In genomic region chr16:38602989-38603804, GRCm38 (mm10) we compare ENCODE assay signal across 8 mouse cellular contexts. TPM values are rescaled to one million over a fixed set of nuclear protein-coding genes. Genes with fewer than 3 reads are reported as not detected.
DNase-seq lines count a peak whose midpoint lies in the region; ATAC-seq and TF ChIP-seq lines count a peak whose summit lies in the region.

No protein-coding gene starts in this region.

- dilution Hi-C loops in CH12.LX (cut with MboI; ENCODE audit: extremely low pct_ligation_motif_present, extremely low pct_unique_long_range_greater_than_20kb, low sequenced_read_pairs): no loop called here

- no peak overlapping the region for H3K4me3 ChIP-seq in hindbrain, embryonic 10.5 days
- no peak overlapping the region for H3K4me3 ChIP-seq in hindbrain, embryonic 12.5 days
- no peak overlapping the region for H3K4me3 ChIP-seq in CH12.LX (replicated peaks in 1 of 3; ENCODE audit: low read depth in 2 of 3, low read length in 2 of 3, poor library complexity in 1 of 3)

- DNase-seq in hindbrain, embryonic 10.5 days (ENCODE audit: low spot score): peak; percentile 13
- DNase-seq in CH12.LX (ENCODE audit: extremely low read depth): peak; percentile 63
- peak; percentile 17 to 45 for DNase-seq in cerebellum, adult 18-20 months
- DNase-seq in heart, adult 9 months (ENCODE audit: low spot score in 2 of 2): peak; percentile 67 to 71
- DNase-seq in layer of hippocampus, postnatal 36 days: peak; percentile 44 to 49
- DNase-seq in retina, postnatal 1 day: peak; percentile 41
- DNase-seq in kidney, adult 9 months: no peak

- no peak overlapping the region for H3K9ac ChIP-seq in hindbrain, embryonic 12.5 days
- no peak overlapping the region for H3K9ac ChIP-seq in CH12.LX (ENCODE audit: insufficient read depth, low read depth)

- ATAC-seq in hindbrain, embryonic 12.5 days (ENCODE audit: low FRiP score): no peak

- no peaks in the 10 kb centered on the region for H3K79me2 ChIP-seq in CH12.LX (replicated peaks; ENCODE audit: control insufficient read depth, extremely low read depth, insufficient read depth, poor library complexity, severe bottlenecking)

- H3K4me2 ChIP-seq in hindbrain, embryonic 12.5 days (replicated peaks): no peak overlapping the region
- H3K4me2 ChIP-seq in CH12.LX (ENCODE audit: insufficient read depth, low read depth, poor library complexity, severe bottlenecking): no peak overlapping the region

- no peak for TF ChIP-seq CTCF in CH12.LX (conservative IDR thresholded peaks at IDR 0.05 in 1 of 2, IDR thresholded peaks at IDR 0.05 in 1 of 2; ENCODE audit: low read depth in 2 of 2, low read length in 2 of 2)

- H3K9me3 ChIP-seq in hindbrain, embryonic 10.5 days: no peaks in the 10 kb centered on the region
- H3K9me3 ChIP-seq in hindbrain, embryonic 12.5 days (replicated peaks): no peaks in the 10 kb centered on the region
- no peaks in the 10 kb centered on the region for H3K9me3 ChIP-seq in CH12.LX (replicated peaks; ENCODE audit: low read length)

- TF ChIP-seq POLR2A in CH12.LX (IDR thresholded peaks at IDR 0.05; ENCODE audit: low read depth, low read length): peak; percentile 61

- H3K4me1 ChIP-seq in hindbrain, embryonic 10.5 days (replicated peaks): peaks cover 5% of the 10 kb centered on the region; the same call in 1 of the 2 replicates
- H3K4me1 ChIP-seq in hindbrain, embryonic 12.5 days: no peaks in the 10 kb centered on the region
- H3K4me1 ChIP-seq in CH12.LX (ENCODE audit: control insufficient read depth in 1 of 2, insufficient read depth in 2 of 2): peaks cover 0 to 13% of the 10 kb centered on the region in 2 experiments; a peak in 2 of 4 replicates

- in situ Hi-C loops in CH12.LX (cut with MboI; ENCODE audit: low pct_ligation_motif_present, low pct_unique_long_range_greater_than_20kb, low sequenced_read_pairs): no loop called here

- peak overlapping the region; percentile 31; the same call in 1 of the 2 replicates for H3K27ac ChIP-seq in hindbrain, embryonic 10.5 days
- no peak overlapping the region for H3K27ac ChIP-seq in hindbrain, embryonic 12.5 days
- H3K27ac ChIP-seq in CH12.LX (ENCODE audit: insufficient read depth, low read depth): no peak overlapping the region

- TF ChIP-seq EP300 in CH12.LX (IDR thresholded peaks at IDR 0.05; ENCODE audit: low read length): no peak

- TF ChIP-seq RAD21 in CH12.LX (IDR thresholded peaks at IDR 0.05; ENCODE audit: low read depth, low read length): no peak

- H3K36me3 ChIP-seq in hindbrain, embryonic 10.5 days: peaks cover 24% of the 10 kb centered on the region
- H3K36me3 ChIP-seq in hindbrain, embryonic 12.5 days: peaks cover 8% of the 10 kb centered on the region
- H3K36me3 ChIP-seq in CH12.LX (replicated peaks in 1 of 2; ENCODE audit: control insufficient read depth in 1 of 2, insufficient read depth in 1 of 2, low read length in 1 of 2): no peaks in the 10 kb centered on the region

- H3K27me3 ChIP-seq in hindbrain, embryonic 10.5 days (ENCODE audit: insufficient read depth, poor library complexity, severe bottlenecking): no peaks in the 10 kb centered on the region
- no peaks in the 10 kb centered on the region for H3K27me3 ChIP-seq in hindbrain, embryonic 12.5 days
- no peaks in the 10 kb centered on the region for H3K27me3 ChIP-seq in CH12.LX (replicated peaks)

- 48% methylated on average over 11 of the region's 11 CpGs for WGBS in hindbrain, embryonic 10.5 days
- 50% methylated on average over 11 of the region's 11 CpGs for WGBS in hindbrain, embryonic 12.5 days

TF ChIP-seq in CH12.LX, 34 proteins besides CTCF, POLR2A, EP300 and RAD21:
- TF ChIP-seq ZMIZ1 (IDR thresholded peaks at IDR 0.05; ENCODE audit: low read depth, low read length) (no peak), TCF12 (IDR thresholded peaks at IDR 0.05; ENCODE audit: low read depth, low read length) (peak; percentile 33; the same call in 1 of the 2 replicates), NELFE (IDR thresholded peaks at IDR 0.05; ENCODE audit: low read depth, low read length) (peak; percentile 13; the same call in 1 of the 2 replicates), TBP (conservative IDR thresholded peaks at IDR 0.05; ENCODE audit: low read depth, low read length) (peak; percentile 62; the same call in 1 of the 2 replicates), MXI1 (IDR thresholded peaks at IDR 0.05; ENCODE audit: low read depth, low read length) (0 out of 2 replicates have a peak, but pooled peaks have one; percentile 32), MAX (IDR thresholded peaks at IDR 0.05; ENCODE audit: low read length) (no peak), ELF1 (IDR thresholded peaks at IDR 0.05; ENCODE audit: low read depth, low read length) (peak; percentile 44), CHD2 (IDR thresholded peaks at IDR 0.05; ENCODE audit: low read length) (0 out of 2 replicates have a peak, but pooled peaks have one; percentile 11)

RNA-seq across cellular contexts. Expression of gene Tmem39a, which starts 44.7 kb away (rescaled TPM):
- polyA plus RNA-seq in hindbrain, embryonic 10.5 days (2016; fragmentation: Nextera tagmentation; extraction: Ambion mirVana): 69.4 and 92.4 TPM in 2 replicates
- polyA plus RNA-seq in hindbrain, embryonic 12.5 days (2016; fragmentation: Nextera tagmentation; extraction: Ambion mirVana): 65.3 and 67.4 TPM in 2 replicates
- total RNA-seq in CH12.LX (2012; rRNA removed) (61.9 and 66.5 TPM in 2 replicates), CH12.LX (2014; rRNA removed) (42.3 and 52.3 TPM in 2 replicates)
- 120 and 137 TPM in 2 replicates for polyA plus RNA-seq in CH12.LX (2012; ENCODE audit: insufficient read length, low read depth)
- 10 to 100 TPM; 26.5 to 30.7 TPM for total RNA-seq in layer of hippocampus, postnatal 36 days (2021)

RNA-seq across cellular contexts. Expression of gene Poglut1, which starts 53.1 kb away (rescaled TPM):
- 61.3 and 66.9 TPM in 2 replicates for polyA plus RNA-seq in hindbrain, embryonic 10.5 days (2016; fragmentation: Nextera tagmentation; extraction: Ambion mirVana)
- 73.5 and 76.8 TPM in 2 replicates for polyA plus RNA-seq in hindbrain, embryonic 12.5 days (2016; fragmentation: Nextera tagmentation; extraction: Ambion mirVana)
- total RNA-seq in CH12.LX (2012; rRNA removed) (41.4 and 44.2 TPM in 2 replicates), CH12.LX (2014; rRNA removed) (65.6 and 76.9 TPM in 2 replicates)
- 54.7 and 54.8 TPM in 2 replicates for polyA plus RNA-seq in CH12.LX (2012; ENCODE audit: insufficient read length, low read depth)
- 10 to 100 TPM; 49.9 to 52.5 TPM for total RNA-seq in layer of hippocampus, postnatal 36 days (2021)
